Mouse (Mus musculus): ENCODE data around the gene Hnrnpa2b1.

Gene Hnrnpa2b1

GRCm38 (mm10) chr6:51417306-51417936 lies 52.3 kb downstream of the Hnrnpa2b1 start:
- no peak for DNase-seq (ENCODE audit: low read depth in 1 of 2, low spot score in 2 of 2)

DNA sequence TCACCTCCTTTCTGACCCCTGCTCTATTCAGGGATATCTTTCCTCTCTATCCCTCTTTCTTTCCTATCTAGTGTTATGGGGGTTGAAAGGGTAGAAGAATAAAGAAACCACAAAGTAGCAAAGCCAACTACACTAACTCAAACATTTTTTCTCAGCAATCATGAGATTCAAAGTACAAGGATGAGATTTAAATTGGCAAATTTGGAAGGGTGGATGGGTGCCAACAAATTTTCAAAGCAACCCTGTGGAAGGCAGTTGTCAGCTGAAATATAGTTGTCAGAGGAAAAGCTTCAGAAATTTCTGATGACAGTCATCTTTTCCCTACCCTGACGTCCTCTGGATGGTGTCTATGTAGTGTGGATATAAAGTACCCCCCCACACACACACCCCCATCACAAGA lies 53.3 kb downstream of the Hnrnpa2b1 start:
- DNase-seq (ENCODE audit: low read depth in 1 of 2, low spot score in 2 of 2) = no peak
